Mouse (Mus musculus): ENCODE measurements at regions not wholly inside any gene's neighbourhood (a gene's known extent, or its start where the extent isn't known, plus 50 kb on each side); places are given as distances from the start of the nearest gene placed in this dataset.

- Histone ChIP-seq H3K4me3 (no peak overlapping the region), H3K27me3 (no peaks in the 10 kb centered on the region), H3K9ac (no peak overlapping the region), H3K4me2 (no peak overlapping the region), H3K9me3 (no peaks in the 10 kb centered on the region), H3K36me3 (no peaks in the 10 kb centered on the region), H3K4me1 (peaks cover 5% of the 10 kb centered on the region), H3K27ac (no peak overlapping the region)
- WGBS: 80% methylated on average over 1 of the region's 1 CpGs
- ATAC-seq (ENCODE audit: insufficient number of reproducible peaks, insufficient read depth, low FRiP score, low TSS enrichment, low read depth): no peak
Measured at GRCm38 (mm10) chr1:72939948-72940347, 65.3 kb upstream of the Igfbp5 start.

GRCm38 (mm10) chr1:72936681-72937465, 62.2 kb upstream of the Igfbp5 start:
- Histone ChIP-seq H3K4me3 (no peak overlapping the region), H3K9me3 (no peaks in the 10 kb centered on the region), H3K4me1 (no peaks in the 10 kb centered on the region), H3K9ac (no peak overlapping the region), H3K4me2 (no peak overlapping the region), H3K27me3 (no peaks in the 10 kb centered on the region), H3K27ac (no peak overlapping the region), H3K36me3 (no peaks in the 10 kb centered on the region)
- no peak for ATAC-seq (ENCODE audit: insufficient number of reproducible peaks, insufficient read depth, low FRiP score, low TSS enrichment, low read depth)
- WGBS: 87% methylated on average over 5 of the region's 5 CpGs

- WGBS: 55% methylated on average over 5 of the region's 5 CpGs
- Histone ChIP-seq H3K36me3 (no peaks in the 10 kb centered on the region), H3K27ac (no peak overlapping the region)
Measured at GRCm38 (mm10) chr1:72936231-72936630, 61.5 kb upstream of the Igfbp5 start.

GRCm38 (mm10) chr1:72935084-72935483, 60.4 kb upstream of the Igfbp5 start:
- Histone ChIP-seq H3K27ac (no peak overlapping the region), H3K9ac (no peak overlapping the region), H3K4me3 (no peak overlapping the region), H3K36me3 (no peaks in the 10 kb centered on the region), H3K27me3 (no peaks in the 10 kb centered on the region), H3K9me3 (no peaks in the 10 kb centered on the region), H3K4me2 (no peak overlapping the region), H3K4me1 (no peaks in the 10 kb centered on the region)
- 80% methylated on average over 4 of the region's 4 CpGs for WGBS
- ATAC-seq (ENCODE audit: insufficient number of reproducible peaks, insufficient read depth, low FRiP score, low TSS enrichment, low read depth): no peak

More at GRCm38 (mm10) chr1:72936231-72936630, 61.5 kb upstream of the Igfbp5 start:
- Histone ChIP-seq H3K9ac (no peak overlapping the region), H3K9me3 (no peaks in the 10 kb centered on the region), H3K27me3 (no peaks in the 10 kb centered on the region), H3K4me2 (no peak overlapping the region), H3K4me3 (no peak overlapping the region), H3K4me1 (no peaks in the 10 kb centered on the region)
- ATAC-seq (ENCODE audit: insufficient number of reproducible peaks, insufficient read depth, low FRiP score, low TSS enrichment, low read depth): no peak

GRCm38 (mm10) chr1:72929774-72930173, 55.1 kb upstream of the Igfbp5 start:
- Histone ChIP-seq H3K4me1 (no peaks in the 10 kb centered on the region), H3K27me3 (no peaks in the 10 kb centered on the region), H3K9me3 (no peaks in the 10 kb centered on the region), H3K4me3 (no peak overlapping the region), H3K9ac (no peak overlapping the region), H3K4me2 (no peak overlapping the region), H3K27ac (no peak overlapping the region), H3K36me3 (no peaks in the 10 kb centered on the region)
- ATAC-seq (ENCODE audit: insufficient number of reproducible peaks, insufficient read depth, low FRiP score, low TSS enrichment, low read depth): no peak
- 91% methylated on average over 4 of the region's 4 CpGs for WGBS
